Comparison of ENCODE assay signal across 8 mouse cellular contexts in the genomic region with DNA sequence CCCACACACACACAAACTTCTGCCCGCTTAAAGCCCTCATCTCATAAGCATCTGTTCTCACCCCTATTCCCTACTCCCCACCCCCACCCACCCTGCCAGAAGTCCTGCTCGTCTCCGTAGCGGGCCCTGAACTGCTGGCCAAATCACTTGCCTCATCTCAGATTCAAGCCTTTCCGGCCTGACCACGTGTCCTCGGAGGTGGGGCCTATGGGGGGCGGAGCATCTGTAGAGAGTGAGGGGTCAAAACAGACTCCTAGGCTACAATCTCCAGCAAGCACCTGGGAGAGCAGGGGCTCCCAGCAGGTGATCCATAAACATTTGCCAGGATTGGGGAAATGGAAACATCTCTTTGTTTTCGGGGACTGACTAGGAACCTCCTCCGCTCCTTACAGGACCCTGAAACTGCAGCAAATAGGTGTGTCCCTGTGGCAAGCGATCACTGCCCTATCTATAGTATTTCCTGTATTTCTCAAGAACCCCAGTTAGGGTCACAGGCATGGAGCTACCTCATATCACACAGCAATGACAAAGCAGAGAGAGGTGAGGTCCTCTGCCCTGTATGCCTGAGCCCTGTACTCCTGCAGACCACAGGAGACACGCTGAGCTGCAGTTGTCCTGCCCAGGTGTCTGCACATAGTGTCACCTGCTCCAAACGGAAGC. TPM values are rescaled to one million over a fixed set of nuclear protein-coding genes. Genes with fewer than 3 reads are reported as not detected.
A peak's percentile ranks its signal among the peaks of the same experiment; 100 is the strongest.
DNase-seq lines count a peak whose midpoint lies in the region; ATAC-seq and TF ChIP-seq lines count a peak whose summit lies in the region.

No protein-coding gene starts in this region.

- 12% methylated on average over 13 of the region's 13 CpGs for WGBS in heart, embryonic 10.5 days
- WGBS in hindbrain, embryonic 10.5 days = 11% methylated on average over 13 of the region's 13 CpGs
- 18% methylated on average over 13 of the region's 13 CpGs for WGBS in stomach, embryonic 16.5 days

- H3K4me1 ChIP-seq in heart, embryonic 10.5 days = peaks cover 53% of the 10 kb centered on the region
- H3K4me1 ChIP-seq in MEL (ENCODE audit: control insufficient read depth in 1 of 2, insufficient read depth in 2 of 2, low read length in 2 of 2) = peaks cover 2 to 12% of the 10 kb centered on the region in 2 experiments
- peaks cover 89% of the 10 kb centered on the region for H3K4me1 ChIP-seq in hindbrain, embryonic 10.5 days (replicated peaks)
- H3K4me1 ChIP-seq in stomach, embryonic 16.5 days (ENCODE audit: control insufficient read depth, insufficient read depth, low read length) = peaks cover 7% of the 10 kb centered on the region

- no peaks in the 10 kb centered on the region for H3K79me2 ChIP-seq in MEL (ENCODE audit: control insufficient read depth, insufficient read depth, low read length, poor library complexity)

- peak overlapping the region; percentile 20; the same call in 1 of the 2 replicates for H3K4me3 ChIP-seq in heart, embryonic 10.5 days
- peak overlapping the region; percentile 59 to 63 for H3K4me3 ChIP-seq in MEL (ENCODE audit: control insufficient read depth in 1 of 2, insufficient read depth in 1 of 2, low read depth in 2 of 2, low read length in 2 of 2)
- H3K4me3 ChIP-seq in hindbrain, embryonic 10.5 days = peak overlapping the region; percentile 27; the same call in 1 of the 2 replicates
- no peak overlapping the region for H3K4me3 ChIP-seq in stomach, embryonic 16.5 days (replicated peaks; ENCODE audit: low read length)

- peak overlapping the region; percentile 47; the same call in 1 of the 2 replicates for H3K27ac ChIP-seq in heart, embryonic 10.5 days
- H3K27ac ChIP-seq in MEL (ENCODE audit: control insufficient read depth, low read depth, low read length) = peak overlapping the region; percentile 21; the same call in 1 of the 2 replicates
- H3K27ac ChIP-seq in hindbrain, embryonic 10.5 days = peak overlapping the region; percentile 84
- no peak overlapping the region for H3K27ac ChIP-seq in stomach, embryonic 16.5 days (ENCODE audit: low read length)

- no peak for TF ChIP-seq RAD21 in MEL (IDR thresholded peaks at IDR 0.05; ENCODE audit: low read depth, low read length)

- H3K9ac ChIP-seq in MEL (ENCODE audit: control insufficient read depth, low read depth, low read length, poor library complexity, severe bottlenecking) = peak overlapping the region; percentile 23; the same call in 1 of the 2 replicates
- H3K9ac ChIP-seq in stomach, embryonic 16.5 days (ENCODE audit: low read length) = no peak overlapping the region

- no peak for DNase-seq in heart, embryonic 10.5 days (ENCODE audit: low spot score)
- DNase-seq in heart, postnatal 10 days = no peak
- DNase-seq in MEL (ENCODE audit: low read depth, low spot score) = peak; percentile 66
- DNase-seq in hindbrain, embryonic 10.5 days (ENCODE audit: low spot score) = peak; percentile 64
- peak; percentile 75 for DNase-seq in lung, postnatal 10 days
- DNase-seq in spleen, adult 18-20 months = no peak
- no peak for DNase-seq in kidney, adult 18-20 months

- no peak for TF ChIP-seq POLR2A in MEL (IDR thresholded peaks at IDR 0.05; ENCODE audit: control insufficient read depth in 1 of 2, insufficient read depth in 1 of 2, low read depth in 1 of 2, low read length in 2 of 2, poor library complexity in 1 of 2)

- intact Hi-C loops in heart, postnatal 10 days (cut with DNase I) = no loop called here

- H3K4me2 ChIP-seq in stomach, embryonic 16.5 days (ENCODE audit: low read depth, low read length) = 0 out of 2 replicates have a peak overlapping the region, but pooled peaks have one; percentile 27

- TF ChIP-seq CTCF in MEL (IDR thresholded peaks at IDR 0.05 in 2 of 3, conservative IDR thresholded peaks at IDR 0.05 in 1 of 3; ENCODE audit: control insufficient read depth in 1 of 3, insufficient read depth in 1 of 3, low read depth in 2 of 3, low read length in 3 of 3, poor library complexity in 1 of 3, severe bottlenecking in 1 of 3) = no peak

- no peak; a peak in 1 of 4 replicates for TF ChIP-seq EP300 in MEL (IDR thresholded peaks at IDR 0.05; ENCODE audit: low read depth in 1 of 2, low read length in 2 of 2)

- H3K9me3 ChIP-seq in heart, embryonic 10.5 days = no peaks in the 10 kb centered on the region
- H3K9me3 ChIP-seq in MEL (replicated peaks; ENCODE audit: insufficient read depth, low read length) = no peaks in the 10 kb centered on the region
- H3K9me3 ChIP-seq in hindbrain, embryonic 10.5 days = no peaks in the 10 kb centered on the region
- H3K9me3 ChIP-seq in stomach, embryonic 16.5 days (replicated peaks; ENCODE audit: control insufficient read depth, low read length) = no peaks in the 10 kb centered on the region

- ATAC-seq in stomach, embryonic 16.5 days (ENCODE audit: insufficient read depth, low FRiP score) = no peak; the same call in 1 of the 2 replicates

- no peaks in the 10 kb centered on the region for H3K36me3 ChIP-seq in heart, embryonic 10.5 days
- peaks cover 0 to 4% of the 10 kb centered on the region in 2 experiments; a peak in 1 of 4 replicates for H3K36me3 ChIP-seq in MEL (ENCODE audit: control insufficient read depth in 1 of 2, insufficient read depth in 2 of 2, low read length in 2 of 2)
- H3K36me3 ChIP-seq in hindbrain, embryonic 10.5 days = no peaks in the 10 kb centered on the region
- H3K36me3 ChIP-seq in stomach, embryonic 16.5 days (ENCODE audit: control insufficient read depth, insufficient read depth, low read length) = no peaks in the 10 kb centered on the region

- H3K27me3 ChIP-seq in heart, embryonic 10.5 days (ENCODE audit: insufficient read depth, poor library complexity, severe bottlenecking) = no peaks in the 10 kb centered on the region
- H3K27me3 ChIP-seq in MEL (ENCODE audit: control insufficient read depth in 1 of 2, insufficient read depth in 2 of 2, low read length in 2 of 2) = no peaks in the 10 kb centered on the region
- H3K27me3 ChIP-seq in hindbrain, embryonic 10.5 days (ENCODE audit: insufficient read depth, poor library complexity, severe bottlenecking) = no peaks in the 10 kb centered on the region
- no peaks in the 10 kb centered on the region for H3K27me3 ChIP-seq in stomach, embryonic 16.5 days (ENCODE audit: control insufficient read depth, insufficient read depth, low read length)

TF ChIP-seq in MEL, 35 proteins besides CTCF, POLR2A, EP300 and RAD21 (continues in another document):
- no peak for TF ChIP-seq NRF1 (IDR thresholded peaks at IDR 0.05; ENCODE audit: insufficient read depth, low read depth, low read length, poor library complexity, severe bottlenecking)
- no peak for TF ChIP-seq MAFK (IDR thresholded peaks at IDR 0.05; ENCODE audit: borderline replicate concordance, low read depth, low read length)
- TF ChIP-seq ETS1 (IDR thresholded peaks at IDR 0.05; ENCODE audit: low read depth, low read length) = no peak; the same call in 1 of the 2 replicates
- TF ChIP-seq POLR2AphosphoS2 (IDR thresholded peaks at IDR 0.05; ENCODE audit: low read length) = no peak
- peak; percentile 36; the same call in 1 of the 2 replicates for TF ChIP-seq SIN3A (IDR thresholded peaks at IDR 0.05; ENCODE audit: low read length)
- TF ChIP-seq MYB (IDR thresholded peaks at IDR 0.05; ENCODE audit: low read depth, low read length) = no peak
- TF ChIP-seq RCOR1 (IDR thresholded peaks at IDR 0.05; ENCODE audit: low read depth, low read length) = 0 out of 2 replicates have a peak, but pooled peaks have one; percentile 9
- TF ChIP-seq SMC3 (IDR thresholded peaks at IDR 0.05; ENCODE audit: low read depth, low read length) = no peak
- no peak for TF ChIP-seq UBTF (IDR thresholded peaks at IDR 0.05; ENCODE audit: borderline replicate concordance, insufficient read depth, low read depth, low read length)
- TF ChIP-seq ZMIZ1 (IDR thresholded peaks at IDR 0.05; ENCODE audit: low read depth, low read length) = no peak
- TF ChIP-seq HCFC1 (IDR thresholded peaks at IDR 0.05; ENCODE audit: low read depth, low read length) = no peak
- no peak for TF ChIP-seq E2F4 (IDR thresholded peaks at IDR 0.05; ENCODE audit: borderline replicate concordance, low read depth, low read length)
- TF ChIP-seq CHD1 (IDR thresholded peaks at IDR 0.05; ENCODE audit: low read depth, low read length) = no peak
- no peak for TF ChIP-seq BHLHE40 (IDR thresholded peaks at IDR 0.05; ENCODE audit: borderline replicate concordance, low read depth, low read length)
- TF ChIP-seq GABPA (IDR thresholded peaks at IDR 0.05; ENCODE audit: low read depth, low read length) = no peak
- no peak for TF ChIP-seq GATA1 (IDR thresholded peaks at IDR 0.05; ENCODE audit: low read depth, low read length)
- no peak for TF ChIP-seq TBP (IDR thresholded peaks at IDR 0.05; ENCODE audit: low read depth, low read length)
- TF ChIP-seq USF1 (IDR thresholded peaks at IDR 0.05; ENCODE audit: low read depth, low read length) = peak; percentile 88
- 0 out of 4 replicates have a peak, but pooled peaks of 1 of the 2 experiments have one; percentile 26 for TF ChIP-seq USF2 (IDR thresholded peaks at IDR 0.05; ENCODE audit: borderline replicate concordance in 1 of 2, insufficient read depth in 1 of 2, low read depth in 1 of 2, low read length in 2 of 2)
- TF ChIP-seq NELFE (IDR thresholded peaks at IDR 0.05; ENCODE audit: low read depth, low read length) = no peak
- TF ChIP-seq CHD2 (IDR thresholded peaks at IDR 0.05; ENCODE audit: low read length) = no peak
- no peak for TF ChIP-seq POLR2AphosphoS5 (IDR thresholded peaks at IDR 0.05; ENCODE audit: borderline replicate concordance, low read depth, low read length)
- no peak for TF ChIP-seq JUND (IDR thresholded peaks at IDR 0.05; ENCODE audit: low read depth, low read length)
- no peak for TF ChIP-seq MAZ (IDR thresholded peaks at IDR 0.05; ENCODE audit: low read depth, low read length)
- TF ChIP-seq ZKSCAN1 (IDR thresholded peaks at IDR 0.05; ENCODE audit: low read depth, low read length) = no peak
- 0 out of 2 replicates have a peak, but pooled peaks have one; percentile 69 for TF ChIP-seq MAX (IDR thresholded peaks at IDR 0.05; ENCODE audit: low read length)
- no peak for TF ChIP-seq MEF2A (IDR thresholded peaks at IDR 0.05; ENCODE audit: extremely low read depth, insufficient replicate concordance, low read depth, low read length, poor library complexity, severe bottlenecking)
- no peak for TF ChIP-seq ZNF384 (IDR thresholded peaks at IDR 0.05; ENCODE audit: low read depth, low read length)

RNA-seq across cellular contexts. Expression of gene Prex1, which starts 29.6 kb away (rescaled TPM):
- 10.9 and 13.2 TPM in 2 replicates for polyA plus RNA-seq in heart, embryonic 10.5 days (2016; fragmentation: Nextera tagmentation; extraction: Ambion mirVana)
- 10 to 100 TPM; 12.1 to 17.7 TPM for total RNA-seq in heart, postnatal 10 days (2021)
- total RNA-seq in MEL (2012; rRNA removed) = 8.0 and 8.5 TPM in 2 replicates
- 10 to 100 TPM; 15.8 to 33.1 TPM for polyA plus RNA-seq in MEL (2012; ENCODE audit: insufficient read depth in 1 of 2, insufficient read length in 2 of 2, low read depth in 1 of 2, low replicate concordance in 2 of 2, missing spikeins in 1 of 2)
- polyA plus RNA-seq in hindbrain, embryonic 10.5 days (2016; fragmentation: Nextera tagmentation; extraction: Ambion mirVana) = 36.8 and 44.1 TPM in 2 replicates
- 10.8 and 11.0 TPM in 2 replicates for polyA plus RNA-seq in stomach, embryonic 16.5 days (2015; fragmentation: Nextera tagmentation; extraction: Ambion mirVana)

Comparison
In these comparisons a context has a peak if more than half of its experiments do, and no peak if none do; other contexts are left out.
1. DNase-seq: peak in MEL (single experiment), hindbrain, embryonic 10.5 days (single experiment) and lung, postnatal 10 days (single experiment); none in heart, embryonic 10.5 days (single experiment), heart, postnatal 10 days (0 of 2), spleen, adult 18-20 months (0 of 2) and kidney, adult 18-20 months (single experiment).